Mouse (Mus musculus): Measurements from ENCODE around the gene Zfp341. TPM values are rescaled to one million over a fixed set of nuclear protein-coding genes. Genes with fewer than 3 reads are reported as not detected.
A peak's percentile ranks its signal among the peaks of the same experiment; 100 is the strongest.

Zfp341 gene
- polyA plus RNA-seq, 1 experiment from 2014 or later = 2.3 TPM

GRCm38 (mm10) chr2:154654976-154655375 lies 41.9 kb downstream of the Zfp341 start:
- Histone ChIP-seq H3K27me3 (ENCODE audit: control insufficient read depth, insufficient read depth, low read depth, low read length) (no peaks in the 10 kb centered on the region), H3K9ac (ENCODE audit: low read depth, low read length) (no peak overlapping the region), H3K36me3 (ENCODE audit: control insufficient read depth, insufficient read depth) (no peaks in the 10 kb centered on the region), H3K4me3 (ENCODE audit: low read depth, low read length) (no peak overlapping the region), H3K27ac (ENCODE audit: low read length) (no peak overlapping the region), H3K4me2 (ENCODE audit: low read depth, low read length) (no peak overlapping the region), H3K4me1 (ENCODE audit: control insufficient read depth, low read depth, low read length) (peaks cover 24% of the 10 kb centered on the region), H3K9me3 (replicated peaks; ENCODE audit: control insufficient read depth, low read length) (0 out of 2 replicates have a peak, but pooled peaks cover 5% of the 10 kb centered on the region)
- no peak for ATAC-seq (ENCODE audit: low read depth)
- 92% methylated on average over 12 of the region's 12 CpGs for WGBS (ENCODE audit: insufficient replicate concordance)

GRCm38 (mm10) chr2:154655878-154656414 lies 42.8 kb downstream of the Zfp341 start:
- H3K27me3 ChIP-seq (ENCODE audit: control insufficient read depth, insufficient read depth, low read depth, low read length) = no peaks in the 10 kb centered on the region
- peak overlapping the region; percentile 92 for H3K4me3 ChIP-seq (ENCODE audit: low read depth, low read length)
- peak overlapping the region; percentile 1; the same call in 1 of the 2 replicates for H3K9ac ChIP-seq (ENCODE audit: low read depth, low read length)
- H3K9me3 ChIP-seq (replicated peaks; ENCODE audit: control insufficient read depth, low read length) = no peaks in the 10 kb centered on the region
- no peak for ATAC-seq (ENCODE audit: low read depth)
- H3K4me1 ChIP-seq (ENCODE audit: control insufficient read depth, low read depth, low read length) = peaks cover 24% of the 10 kb centered on the region
- H3K36me3 ChIP-seq (ENCODE audit: control insufficient read depth, insufficient read depth) = peaks cover 3% of the 10 kb centered on the region
- H3K4me2 ChIP-seq (ENCODE audit: low read depth, low read length) = peak overlapping the region; percentile 45
- 49% methylated on average over 2 of the region's 2 CpGs for WGBS (ENCODE audit: insufficient replicate concordance)
- H3K27ac ChIP-seq (ENCODE audit: low read length) = peak overlapping the region; percentile 58; the same call in 1 of the 2 replicates

DNA sequence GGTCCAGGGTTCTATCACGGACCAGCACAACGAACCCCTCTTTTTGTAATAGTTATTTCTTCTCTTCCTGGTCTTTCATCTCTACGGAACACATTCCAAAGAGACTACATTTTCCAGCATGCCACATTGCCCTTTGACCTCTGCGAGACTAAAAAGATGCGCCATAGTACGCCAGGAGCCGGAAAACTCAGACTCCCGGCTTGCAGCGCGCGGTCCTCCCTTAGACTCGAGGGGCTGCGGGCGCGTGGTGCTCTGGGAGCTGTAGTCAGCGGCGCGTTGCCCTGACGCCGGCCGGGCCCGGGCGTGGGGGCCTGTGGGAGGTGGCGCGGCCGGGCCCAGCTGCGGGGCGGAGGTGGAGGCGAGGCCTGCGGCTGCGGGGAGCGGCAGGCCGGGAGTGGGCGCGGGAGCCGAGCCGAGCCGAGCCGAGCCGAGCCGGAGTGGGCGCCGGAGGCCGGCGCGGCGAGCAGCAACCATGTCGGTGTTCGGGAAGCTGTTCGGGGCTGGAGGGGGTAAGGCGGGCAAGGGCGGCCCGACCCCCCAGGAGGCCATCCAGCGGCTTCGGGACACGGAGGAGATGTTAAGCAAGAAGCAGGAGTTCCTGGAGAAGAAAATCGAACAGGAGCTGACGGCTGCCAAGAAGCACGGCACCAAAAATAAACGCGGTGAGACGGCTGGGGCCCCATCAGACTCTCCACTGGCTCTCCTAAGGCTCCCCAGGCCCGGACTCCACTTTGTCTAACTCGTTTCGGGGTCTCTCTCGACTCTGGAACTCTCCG lies 43.8 kb downstream of the Zfp341 start:
- H3K4me2 ChIP-seq (ENCODE audit: low read depth, low read length) = peak overlapping the region; percentile 82
- H3K9me3 ChIP-seq (replicated peaks; ENCODE audit: control insufficient read depth, low read length) = no peaks in the 10 kb centered on the region
- peak overlapping the region; percentile 92 for H3K27ac ChIP-seq (ENCODE audit: low read length)
- no peaks in the 10 kb centered on the region for H3K27me3 ChIP-seq (ENCODE audit: control insufficient read depth, insufficient read depth, low read depth, low read length)
- ATAC-seq (ENCODE audit: low read depth) = peak; percentile 100
- peak overlapping the region; percentile 92 for H3K4me3 ChIP-seq (ENCODE audit: low read depth, low read length)
- WGBS (ENCODE audit: insufficient replicate concordance) = under 1% methylated on average over 66 of the region's 67 CpGs
- H3K36me3 ChIP-seq (ENCODE audit: control insufficient read depth, insufficient read depth) = peaks cover 5% of the 10 kb centered on the region
- H3K9ac ChIP-seq (ENCODE audit: low read depth, low read length) = peak overlapping the region; percentile 95
- peaks cover 24% of the 10 kb centered on the region for H3K4me1 ChIP-seq (ENCODE audit: control insufficient read depth, low read depth, low read length)

GRCm38 (mm10) chr2:154657486-154658237 lies 44.6 kb downstream of the Zfp341 start:
- Histone ChIP-seq H3K9me3 (replicated peaks; ENCODE audit: control insufficient read depth, low read length) (no peaks in the 10 kb centered on the region), H3K4me1 (ENCODE audit: control insufficient read depth, low read depth, low read length) (peaks cover 24% of the 10 kb centered on the region), H3K9ac (ENCODE audit: low read depth, low read length) (peak overlapping the region; percentile 95), H3K4me2 (ENCODE audit: low read depth, low read length) (peak overlapping the region; percentile 82), H3K27ac (ENCODE audit: low read length) (peak overlapping the region; percentile 92), H3K27me3 (ENCODE audit: control insufficient read depth, insufficient read depth, low read depth, low read length) (no peaks in the 10 kb centered on the region), H3K36me3 (ENCODE audit: control insufficient read depth, insufficient read depth) (peaks cover 5% of the 10 kb centered on the region), H3K4me3 (ENCODE audit: low read depth, low read length) (peak overlapping the region; percentile 92)
- no peak for ATAC-seq (ENCODE audit: low read depth)
- under 1% methylated on average over 12 of the region's 12 CpGs for WGBS (ENCODE audit: insufficient replicate concordance)

DNA sequence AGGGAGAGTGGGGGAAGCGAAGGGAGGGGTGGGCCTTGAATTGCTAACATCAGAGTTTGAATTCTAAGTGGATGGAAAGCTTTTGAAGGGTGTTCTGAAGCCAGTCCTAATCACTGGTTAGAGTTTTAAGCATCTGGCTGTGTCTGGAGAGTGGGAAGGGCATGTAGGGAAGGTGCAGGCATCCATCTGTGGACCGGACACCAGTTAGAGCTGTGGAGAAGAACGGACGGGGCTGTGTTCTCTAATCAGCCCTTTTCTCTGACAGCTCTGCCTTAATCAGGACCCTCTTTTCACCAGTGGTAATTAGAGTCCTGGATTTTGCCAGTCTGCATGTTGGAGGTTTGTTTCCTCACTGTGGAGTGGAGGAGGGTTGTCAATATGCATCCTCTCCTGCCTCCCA lies 46.0 kb downstream of the Zfp341 start:
- ATAC-seq (ENCODE audit: low read depth) = no peak
- Histone ChIP-seq H3K9me3 (replicated peaks; ENCODE audit: control insufficient read depth, low read length) (no peaks in the 10 kb centered on the region), H3K4me2 (ENCODE audit: low read depth, low read length) (peak overlapping the region; percentile 82), H3K4me1 (ENCODE audit: control insufficient read depth, low read depth, low read length) (peaks cover 24% of the 10 kb centered on the region), H3K4me3 (ENCODE audit: low read depth, low read length) (peak overlapping the region; percentile 92), H3K27ac (ENCODE audit: low read length) (peak overlapping the region; percentile 29; the same call in 1 of the 2 replicates), H3K27me3 (ENCODE audit: control insufficient read depth, insufficient read depth, low read depth, low read length) (no peaks in the 10 kb centered on the region), H3K36me3 (ENCODE audit: control insufficient read depth, insufficient read depth) (peaks cover 5% of the 10 kb centered on the region), H3K9ac (ENCODE audit: low read depth, low read length) (peak overlapping the region; percentile 8; the same call in 1 of the 2 replicates)
- 64% methylated on average over 4 of the region's 4 CpGs for WGBS (ENCODE audit: insufficient replicate concordance)

- Histone ChIP-seq H3K27ac (ENCODE audit: low read length) (peak overlapping the region; percentile 29; the same call in 1 of the 2 replicates), H3K4me1 (ENCODE audit: control insufficient read depth, low read depth, low read length) (peaks cover 24% of the 10 kb centered on the region), H3K27me3 (ENCODE audit: control insufficient read depth, insufficient read depth, low read depth, low read length) (no peaks in the 10 kb centered on the region), H3K9ac (ENCODE audit: low read depth, low read length) (peak overlapping the region; percentile 8; the same call in 1 of the 2 replicates), H3K36me3 (ENCODE audit: control insufficient read depth, insufficient read depth) (peaks cover 7% of the 10 kb centered on the region), H3K4me3 (ENCODE audit: low read depth, low read length) (no peak overlapping the region), H3K4me2 (ENCODE audit: low read depth, low read length) (peak overlapping the region; percentile 82; the same call in 1 of the 2 replicates), H3K9me3 (replicated peaks; ENCODE audit: control insufficient read depth, low read length) (no peaks in the 10 kb centered on the region)
- ATAC-seq (ENCODE audit: low read depth) = no peak
- 62% methylated on average over 5 of the region's 5 CpGs for WGBS (ENCODE audit: insufficient replicate concordance)
Measured at GRCm38 (mm10) chr2:154659531-154660074, 46.5 kb downstream of the Zfp341 start.

GRCm38 (mm10) chr2:154668680-154669079 lies 55.6 kb downstream of the Zfp341 start:
- ATAC-seq (ENCODE audit: low read depth) = no peak
- no peaks in the 10 kb centered on the region for H3K9me3 ChIP-seq (replicated peaks; ENCODE audit: control insufficient read depth, low read length)

DNA sequence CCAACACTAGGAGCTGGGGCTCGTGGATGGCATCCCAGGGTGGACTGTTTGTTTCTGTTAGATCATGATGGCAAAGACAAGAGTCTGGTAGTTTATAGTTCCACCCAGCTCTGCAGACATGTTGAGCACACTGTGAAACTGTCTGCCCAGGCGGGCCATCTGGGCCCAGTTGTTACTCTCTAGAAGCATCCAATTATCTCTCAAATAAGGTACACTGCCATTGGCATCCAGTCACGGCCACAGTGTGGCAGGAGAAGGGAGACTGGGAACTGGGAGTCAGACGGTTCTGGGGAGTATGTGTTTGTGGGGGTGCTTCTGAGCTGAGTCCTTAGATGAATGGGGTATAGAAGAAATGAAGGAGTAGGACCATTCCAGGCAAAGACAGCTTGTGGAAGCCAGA lies 57.0 kb downstream of the Zfp341 start:
- Histone ChIP-seq H3K4me1 (ENCODE audit: control insufficient read depth, low read depth, low read length) (no peaks in the 10 kb centered on the region; the same call in 1 of the 2 replicates), H3K27ac (ENCODE audit: low read length) (no peak overlapping the region), H3K36me3 (ENCODE audit: control insufficient read depth, insufficient read depth) (no peaks in the 10 kb centered on the region), H3K4me3 (ENCODE audit: low read depth, low read length) (no peak overlapping the region), H3K27me3 (ENCODE audit: control insufficient read depth, insufficient read depth, low read depth, low read length) (no peaks in the 10 kb centered on the region), H3K9me3 (replicated peaks; ENCODE audit: control insufficient read depth, low read length) (no peaks in the 10 kb centered on the region), H3K9ac (ENCODE audit: low read depth, low read length) (no peak overlapping the region; the same call in 1 of the 2 replicates), H3K4me2 (ENCODE audit: low read depth, low read length) (no peak overlapping the region)
- WGBS (ENCODE audit: insufficient replicate concordance) = 79% methylated on average over 4 of the region's 4 CpGs
- no peak for ATAC-seq (ENCODE audit: low read depth)

More at GRCm38 (mm10) chr2:154668680-154669079, 55.6 kb downstream of the Zfp341 start:
- no peak overlapping the region for H3K27ac ChIP-seq (ENCODE audit: low read length)
- no peak overlapping the region for H3K4me3 ChIP-seq (ENCODE audit: low read depth, low read length)
- no peaks in the 10 kb centered on the region; the same call in 1 of the 2 replicates for H3K4me1 ChIP-seq (ENCODE audit: control insufficient read depth, low read depth, low read length)
- 78% methylated on average over 7 of the region's 7 CpGs for WGBS (ENCODE audit: insufficient replicate concordance)
- H3K36me3 ChIP-seq (ENCODE audit: control insufficient read depth, insufficient read depth) = 0 out of 2 replicates have a peak, but pooled peaks cover 2% of the 10 kb centered on the region
- H3K9ac ChIP-seq (ENCODE audit: low read depth, low read length) = no peak overlapping the region
- no peak overlapping the region for H3K4me2 ChIP-seq (ENCODE audit: low read depth, low read length)
- H3K27me3 ChIP-seq (ENCODE audit: control insufficient read depth, insufficient read depth, low read depth, low read length) = no peaks in the 10 kb centered on the region
